Mouse (Mus musculus) stomach, embryonic 15.5 days (tissue): ENCODE measurements at regions not wholly inside any gene's neighbourhood (a gene's known extent, or its start where the extent isn't known, plus 50 kb on each side); places are given as distances from the start of the nearest gene placed in this dataset.

Experiments used
- ATAC-seq: fragments of 200-750 bp; cut with Nextera tagmentation; 2 replicates; pipeline ENCODE4 v1.8.0; 2017; ENCODE audit warnings: low read depth, moderate number of reproducible peaks, moderate TSS enrichment; ENCODE audit not compliant: insufficient read depth, low FRiP score
- H3K27ac ChIP-seq: fragments of 300-500 bp; sonication (generic); 2 replicates; pipeline ENCODE4 v1.5.1; 2015; ENCODE audit warnings: mild to moderate bottlenecking, inconsistent platforms
- H3K27me3 ChIP-seq: fragments of 300-500 bp; sonication (generic); replicated peaks from 2 replicates; pipeline ENCODE4 v1.6.1; 2015; ENCODE audit warnings: inconsistent platforms
- H3K36me3 ChIP-seq: fragments of 300-500 bp; sonication (generic); 2 replicates; pipeline ENCODE4 v1.6.1; 2015; ENCODE audit warnings: inconsistent platforms
- H3K4me1 ChIP-seq: fragments of 300-500 bp; sonication (generic); 2 replicates; pipeline ENCODE4 v1.6.1; 2015; ENCODE audit warnings: inconsistent platforms
- H3K4me2 ChIP-seq: fragments of 300-500 bp; sonication (generic); 2 replicates; pipeline ENCODE4 v1.6.1; 2015; ENCODE audit warnings: mild to moderate bottlenecking, inconsistent platforms
- H3K4me3 ChIP-seq: fragments of 300-500 bp; sonication (generic); replicated peaks from 2 replicates; pipeline ENCODE4 v1.5.1; 2015; ENCODE audit warnings: inconsistent platforms
- H3K9ac ChIP-seq: fragments of 300-500 bp; sonication (generic); 2 replicates; pipeline ENCODE4 v1.6.1; 2015; ENCODE audit warnings: inconsistent platforms
- H3K9me3 ChIP-seq: fragments of 300-500 bp; sonication (generic); 2 replicates; pipeline ENCODE4 v1.6.1; 2016; ENCODE audit warnings: inconsistent platforms
- WGBS: fragments of 180-500 bp; shearing (Covaris S2); methylation state at CpG from one replicate; pipeline ENCODE4 v1.1.7; 2015; 5-methylcytosine and 5-hydroxymethylcytosine counted together

- WGBS, result 51% methylated on average over 7 of the region's 7 CpGs
Observed at GRCm38 (mm10) chr15:60693751-60694500, 159.7 kb downstream of the Fam84b start.

GRCm38 (mm10) chr15:60692718-60693597 lies 160.6 kb downstream of the Fam84b start:
- WGBS, result 60% methylated on average over 6 of the region's 6 CpGs
- H3K36me3 ChIP-seq, result no peaks in the 10 kb centered on the region
- H3K4me3 ChIP-seq, result no peak overlapping the region
- no peaks in the 10 kb centered on the region for H3K4me1 ChIP-seq
- no peak overlapping the region for H3K27ac ChIP-seq
- H3K9ac ChIP-seq, result no peak overlapping the region
- H3K4me2 ChIP-seq, result no peak overlapping the region
- ATAC-seq, result no peak
- H3K9me3 ChIP-seq, result no peaks in the 10 kb centered on the region
- no peaks in the 10 kb centered on the region for H3K27me3 ChIP-seq

More at GRCm38 (mm10) chr15:60693751-60694500, 159.7 kb downstream of the Fam84b start:
- no peaks in the 10 kb centered on the region for H3K36me3 ChIP-seq
- ATAC-seq, result no peak
- no peaks in the 10 kb centered on the region for H3K27me3 ChIP-seq
- H3K9me3 ChIP-seq, result no peaks in the 10 kb centered on the region
- no peak overlapping the region for H3K27ac ChIP-seq
- H3K4me1 ChIP-seq, result no peaks in the 10 kb centered on the region
- H3K4me3 ChIP-seq, result no peak overlapping the region
- no peak overlapping the region for H3K9ac ChIP-seq
- H3K4me2 ChIP-seq, result no peak overlapping the region

- no peak overlapping the region for H3K4me2 ChIP-seq
- H3K4me3 ChIP-seq, result no peak overlapping the region
- H3K9ac ChIP-seq, result no peak overlapping the region
- no peaks in the 10 kb centered on the region for H3K27me3 ChIP-seq
- ATAC-seq, result no peak
- H3K9me3 ChIP-seq, result no peaks in the 10 kb centered on the region
- WGBS, result 44% methylated on average over 3 of the region's 3 CpGs
- no peak overlapping the region for H3K27ac ChIP-seq
- no peaks in the 10 kb centered on the region for H3K36me3 ChIP-seq
- no peaks in the 10 kb centered on the region for H3K4me1 ChIP-seq
Observed at GRCm38 (mm10) chr15:60692149-60692548, 161.4 kb downstream of the Fam84b start.

GRCm38 (mm10) chr15:60677397-60677796 lies 176.2 kb downstream of the Fam84b start:
- no peak overlapping the region for H3K4me2 ChIP-seq
- no peaks in the 10 kb centered on the region for H3K27me3 ChIP-seq
- H3K36me3 ChIP-seq, result no peaks in the 10 kb centered on the region
- WGBS, result 72% methylated on average over 3 of the region's 3 CpGs
- no peak for ATAC-seq
- H3K4me1 ChIP-seq, result no peaks in the 10 kb centered on the region
- no peak overlapping the region for H3K4me3 ChIP-seq
- H3K27ac ChIP-seq, result no peak overlapping the region
- H3K9me3 ChIP-seq, result no peaks in the 10 kb centered on the region
- H3K9ac ChIP-seq, result no peak overlapping the region

GRCm38 (mm10) chr15:60657572-60657971 lies 196.0 kb downstream of the Fam84b start:
- Histone ChIP-seq H3K36me3 (no peaks in the 10 kb centered on the region), H3K4me3 (no peak overlapping the region), H3K4me1 (no peaks in the 10 kb centered on the region), H3K4me2 (no peak overlapping the region), H3K9ac (no peak overlapping the region), H3K27ac (no peak overlapping the region), H3K9me3 (no peaks in the 10 kb centered on the region), H3K27me3 (no peaks in the 10 kb centered on the region)
- ATAC-seq, result no peak
- 69% methylated on average over 7 of the region's 7 CpGs for WGBS

- no peak overlapping the region for H3K4me3 ChIP-seq
- H3K4me2 ChIP-seq, result no peak overlapping the region
- no peaks in the 10 kb centered on the region for H3K36me3 ChIP-seq
- no peak for ATAC-seq
- 69% methylated on average over 3 of the region's 3 CpGs for WGBS
- H3K9ac ChIP-seq, result no peak overlapping the region
- no peaks in the 10 kb centered on the region for H3K4me1 ChIP-seq
- no peak overlapping the region for H3K27ac ChIP-seq
- no peaks in the 10 kb centered on the region for H3K27me3 ChIP-seq
- H3K9me3 ChIP-seq, result no peaks in the 10 kb centered on the region
Observed at GRCm38 (mm10) chr15:60655113-60655512, 198.5 kb downstream of the Fam84b start.

GRCm38 (mm10) chr15:60649252-60649651 lies 204.3 kb downstream of the Fam84b start:
- Histone ChIP-seq H3K4me1 (no peaks in the 10 kb centered on the region), H3K36me3 (no peaks in the 10 kb centered on the region), H3K9ac (no peak overlapping the region), H3K4me3 (no peak overlapping the region), H3K9me3 (no peaks in the 10 kb centered on the region), H3K27me3 (no peaks in the 10 kb centered on the region), H3K4me2 (no peak overlapping the region), H3K27ac (no peak overlapping the region)
- WGBS, result 74% methylated on average over 2 of the region's 2 CpGs
- no peak for ATAC-seq

- no peaks in the 10 kb centered on the region for H3K9me3 ChIP-seq
- no peak overlapping the region for H3K27ac ChIP-seq
- no peak overlapping the region for H3K4me3 ChIP-seq
- 81% methylated on average over 1 of the region's 1 CpGs for WGBS
- no peaks in the 10 kb centered on the region for H3K27me3 ChIP-seq
- H3K9ac ChIP-seq, result no peak overlapping the region
- ATAC-seq, result no peak
- no peaks in the 10 kb centered on the region for H3K36me3 ChIP-seq
- H3K4me2 ChIP-seq, result no peak overlapping the region
- no peaks in the 10 kb centered on the region for H3K4me1 ChIP-seq
Observed at GRCm38 (mm10) chr15:60641770-60642169, 211.8 kb downstream of the Fam84b start.

- Histone ChIP-seq H3K4me2 (no peak overlapping the region), H3K36me3 (no peaks in the 10 kb centered on the region), H3K9ac (no peak overlapping the region), H3K9me3 (no peaks in the 10 kb centered on the region), H3K4me3 (no peak overlapping the region), H3K4me1 (no peaks in the 10 kb centered on the region), H3K27me3 (no peaks in the 10 kb centered on the region), H3K27ac (no peak overlapping the region)
- no peak for ATAC-seq
- WGBS, result 63% methylated on average over 3 of the region's 3 CpGs
Observed at GRCm38 (mm10) chr15:60633457-60633850, 220.1 kb downstream of the Fam84b start.

GRCm38 (mm10) chr15:60632789-60633456 lies 220.7 kb downstream of the Fam84b start:
- H3K9ac ChIP-seq, result no peak overlapping the region
- H3K4me3 ChIP-seq, result no peak overlapping the region
- H3K9me3 ChIP-seq, result no peaks in the 10 kb centered on the region
- WGBS, result 69% methylated on average over 4 of the region's 4 CpGs
- no peak for ATAC-seq
- H3K4me1 ChIP-seq, result no peaks in the 10 kb centered on the region
- no peaks in the 10 kb centered on the region for H3K27me3 ChIP-seq
- H3K4me2 ChIP-seq, result no peak overlapping the region
- H3K27ac ChIP-seq, result no peak overlapping the region
- H3K36me3 ChIP-seq, result no peaks in the 10 kb centered on the region

GRCm38 (mm10) chr15:60630756-60631402 lies 222.7 kb downstream of the Fam84b start:
- no peak overlapping the region for H3K4me3 ChIP-seq
- no peaks in the 10 kb centered on the region for H3K9me3 ChIP-seq
- no peaks in the 10 kb centered on the region for H3K4me1 ChIP-seq
- no peak for ATAC-seq
- H3K36me3 ChIP-seq, result no peaks in the 10 kb centered on the region
- 81% methylated on average over 7 of the region's 7 CpGs for WGBS
- H3K9ac ChIP-seq, result no peak overlapping the region
- no peak overlapping the region for H3K27ac ChIP-seq
- no peak overlapping the region for H3K4me2 ChIP-seq
- H3K27me3 ChIP-seq, result no peaks in the 10 kb centered on the region
